Mouse (Mus musculus) olfactory bulb, adult 2 months (tissue): Measurements from ENCODE around the gene Frat2.

Source experiments
- CTCF ChIP-seq: fragments of 200-500 bp; IDR thresholded peaks from 2 replicates; pipeline ENCODE4 v1.5.1; 2012; ENCODE audit warnings: low read depth, mild to moderate bottlenecking, low read length, moderate library complexity; ENCODE audit not compliant: insufficient read depth
- POLR2A ChIP-seq: fragments of 200-500 bp; IDR thresholded peaks from 2 replicates; pipeline ENCODE4 v1.6.1; 2012; ENCODE audit warnings: mild to moderate bottlenecking, low read depth, low read length, moderate library complexity; ENCODE audit not compliant: insufficient read depth

GRCm38 (mm10) chr19:41829381-41830105 lies 18.4 kb downstream of the Frat2 start, which contains the start of gene Frat1:
- TF ChIP-seq CTCF (no peak), POLR2A (peak; percentile 71)
